Mouse (Mus musculus) testis, postnatal 14 days (tissue): ENCODE data around the gene Scgb1b3.

Experiments used
- DNase-seq: peaks from one replicate; pipeline ENCODE4 v3.0.0; 2021; ENCODE audit warnings: low spot score

Scgb1b3 gene

DNA sequence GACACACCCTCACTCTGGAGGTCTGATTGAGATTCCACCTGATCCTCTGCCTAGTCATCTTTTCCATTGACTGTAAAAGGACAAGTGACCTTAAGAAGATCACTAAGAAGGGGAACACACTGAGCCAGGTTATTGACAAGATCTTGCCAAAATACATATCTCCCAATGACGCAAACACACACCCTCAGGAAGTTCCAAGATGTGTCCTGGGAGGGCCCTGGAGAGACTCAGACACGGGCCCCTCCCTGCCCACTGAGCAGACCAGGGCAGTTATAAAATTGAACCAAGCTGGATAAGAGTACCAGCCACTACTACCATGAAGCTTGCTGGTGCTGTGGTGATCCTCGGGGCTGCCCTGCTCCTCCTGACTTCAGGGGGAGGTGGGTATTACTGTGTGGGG is at the start of gene Scgb1b3:
TSS of gene Scgb1b3 (plus strand) at position 301 of the 400 bp plus-strand sequence.
- no peak for DNase-seq

DNA sequence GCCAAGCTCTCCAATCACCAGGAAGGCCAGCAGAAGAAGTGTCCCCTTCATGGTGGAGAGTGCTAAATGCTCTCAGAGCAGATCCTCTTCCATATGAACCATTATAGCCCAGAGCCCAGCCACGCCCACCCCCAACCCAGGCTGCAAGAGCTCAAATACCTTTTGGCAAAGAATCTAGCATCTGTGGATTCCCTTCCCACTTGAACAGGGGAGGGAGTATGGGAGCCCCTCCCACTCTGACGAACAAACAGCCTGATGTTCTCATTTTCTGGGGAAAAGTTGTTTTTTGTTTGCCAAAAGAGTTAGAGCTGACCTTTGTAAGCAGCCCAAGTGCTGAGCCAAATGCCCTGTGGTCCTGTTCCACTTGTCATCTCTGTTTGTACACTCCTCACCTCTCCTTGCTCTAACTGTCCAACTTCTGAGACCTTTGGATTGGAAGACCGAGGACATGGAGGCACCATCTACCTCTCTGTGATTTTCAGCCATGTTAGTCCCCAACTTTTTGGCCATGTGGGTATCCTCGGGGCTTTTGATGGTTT is 13.3 kb upstream of the Scgb1b3 start, which contains the start of gene Scgb2b3:
TSS of gene Scgb2b3 (minus strand) at position 51 of the 539 bp plus-strand sequence.
- DNase-seq: no peak
